Comparison of ENCODE assay signal across 16 mouse cellular contexts in the genomic region with DNA sequence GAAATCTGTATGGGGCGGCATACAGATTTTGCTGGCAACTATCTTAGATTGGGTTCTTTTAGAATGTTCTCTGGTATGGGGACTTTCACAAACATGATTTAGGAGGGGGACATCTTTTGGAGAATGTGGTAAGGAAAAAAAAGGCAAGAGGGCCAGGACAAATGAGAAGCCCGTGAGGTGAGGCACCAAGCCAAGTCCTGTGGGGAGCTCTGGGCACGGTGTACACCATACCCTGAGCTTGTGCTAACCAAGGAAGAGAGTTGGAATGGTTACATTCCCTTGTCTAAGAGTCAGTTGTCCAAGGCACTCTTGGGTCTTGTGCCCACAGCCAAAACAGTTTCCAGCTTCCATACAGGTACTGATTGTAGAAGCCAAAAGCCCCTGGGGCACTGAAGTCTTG.
"Had no signal": no experiment of that assay in that cellular context is flagged by ENCODE, and none has a peak within 500 bp of the region (broad histone marks: within the 10 kb centered on the region; RNA-seq: fewer than 3 reads in every experiment).

No protein-coding gene starts in this region.

- DNase-seq: heart, postnatal 10 days; heart, postnatal 14 days; heart, postnatal 36 days; heart, postnatal 4 days; kidney, adult 11 months; kidney, adult 18-20 months; kidney, adult 2 months; kidney, adult 8-10 months; kidney, adult 9 months; kidney, postnatal 10 days; kidney, postnatal 14 days; kidney, postnatal 25 days; kidney, postnatal 36 days; kidney, postnatal 4 days; layer of hippocampus, adult 9-11 months; layer of hippocampus, postnatal 36 days had no signal
